Mouse (Mus musculus) myocyte (in vitro differentiated cells): ENCODE measurements around the gene Camk1g. TPM values are rescaled to one million over a fixed set of nuclear protein-coding genes. Genes with fewer than 3 reads are reported as not detected.
A peak's percentile ranks its signal among the peaks of the same experiment; 100 is the strongest.

Experiments
- H3K27me3 ChIP-seq: one replicate; pipeline ENCODE4 v1.6.1; 2011; ENCODE audit not compliant: control insufficient read depth, insufficient read depth, insufficient read length
- H3K36me3 ChIP-seq: one replicate; pipeline ENCODE4 v1.6.1; 2011; ENCODE audit not compliant: control insufficient read depth, insufficient read depth
- H3K4me2 ChIP-seq: one replicate; pipeline ENCODE4 v1.6.1; 2011; ENCODE audit warnings: low read depth, control low read depth
- H3K4me3 ChIP-seq: one replicate; pipeline ENCODE4 v1.5.1; 2011; ENCODE audit warnings: mild to moderate bottlenecking, control low read depth, moderate library complexity
- H3K79me2 ChIP-seq: one replicate; pipeline ENCODE4 v1.6.1; 2011; ENCODE audit not compliant: control insufficient read depth, insufficient read depth
- H3ac ChIP-seq: one replicate; pipeline ENCODE4 v1.6.1; 2011; ENCODE audit not compliant: control insufficient read depth, insufficient read length
- CEBPB ChIP-seq: IDR thresholded peaks from 2 replicates; pipeline ENCODE4 v1.6.1; 2011; ENCODE audit warnings: mild to moderate bottlenecking, moderate library complexity; ENCODE audit not compliant: poor library complexity, insufficient read depth, severe bottlenecking
- E2F4 ChIP-seq: IDR thresholded peaks from one replicate; pipeline ENCODE4 v1.6.1; 2011; ENCODE audit warnings: mild to moderate bottlenecking, control low read depth, moderate library complexity; ENCODE audit not compliant: insufficient read depth
- MAX ChIP-seq: IDR thresholded peaks from one replicate; pipeline ENCODE4 v1.6.1; 2011; ENCODE audit warnings: low read depth, mild to moderate bottlenecking, control low read depth
- MYOD1 ChIP-seq, 3 experiments: IDR thresholded peaks; one replicate each; pipeline ENCODE4 v1.6.1; 2011; ENCODE audit warnings: control low read depth in 2 of 3, low read depth in 2 of 3, mild to moderate bottlenecking in 2 of 3, moderate library complexity in 1 of 3; ENCODE audit not compliant: insufficient read length in 2 of 3, control insufficient read depth in 1 of 3
- MYOG ChIP-seq, 3 experiments: IDR thresholded peaks; one replicate each; pipeline ENCODE4 v1.6.1; 2011; ENCODE audit warnings: control low read depth in 2 of 3, low read depth in 2 of 3, mild to moderate bottlenecking in 2 of 3; ENCODE audit not compliant: insufficient read length in 2 of 3, control insufficient read depth in 1 of 3, insufficient read depth in 1 of 3
- POLR2A ChIP-seq: IDR thresholded peaks from one replicate; pipeline ENCODE4 v1.6.1; 2011; ENCODE audit warnings: low read depth, mild to moderate bottlenecking, control low read depth, moderate library complexity; ENCODE audit not compliant: insufficient read length
- POLR2AphosphoS2 ChIP-seq: IDR thresholded peaks from one replicate; pipeline ENCODE4 v1.6.1; 2011; ENCODE audit warnings: low read depth, control low read depth; ENCODE audit not compliant: insufficient read length
- REST ChIP-seq: IDR thresholded peaks from one replicate; pipeline ENCODE4 v1.6.1; 2011; ENCODE audit warnings: mild to moderate bottlenecking, control low read depth, moderate library complexity; ENCODE audit not compliant: insufficient read depth, insufficient read length
- SRF ChIP-seq: IDR thresholded peaks from one replicate; pipeline ENCODE4 v1.6.1; 2011; ENCODE audit warnings: low read depth; ENCODE audit not compliant: control insufficient read depth, insufficient read length
- TCF12 ChIP-seq: IDR thresholded peaks from one replicate; pipeline ENCODE4 v1.6.1; 2011; ENCODE audit warnings: mild to moderate bottlenecking, control low read depth; ENCODE audit not compliant: poor library complexity, insufficient read depth, severe bottlenecking
- TCF3 ChIP-seq: IDR thresholded peaks from one replicate; pipeline ENCODE4 v1.6.1; 2011; ENCODE audit warnings: low read depth, control low read depth; ENCODE audit not compliant: insufficient read length
- USF1 ChIP-seq: IDR thresholded peaks from one replicate; pipeline ENCODE4 v1.6.1; 2011; ENCODE audit warnings: low read depth, mild to moderate bottlenecking, control low read depth, moderate library complexity
- polyA plus RNA-seq: library from polyadenylated mRNA; unstranded; fragments of >200 nt; fragmentation: generic; extraction: Trizol; gene quantifications from one replicate; pipeline ENCODE4 v1.2.1, GENCODE M21; 2012; ENCODE audit warnings: missing spikeins

The Camk1g gene
- polyA plus RNA-seq, 1 experiment = 4.1 TPM

- no peak overlapping the region for H3K4me2 ChIP-seq
- H3K27me3 ChIP-seq = no peaks in the 10 kb centered on the region
- TF ChIP-seq POLR2AphosphoS2 (no peak), SRF (no peak), MYOG (IDR thresholded peaks at IDR 0.05; ENCODE audit: control insufficient read depth in 1 of 3, insufficient read depth in 1 of 3, insufficient read length in 2 of 3, low read depth in 2 of 3) (no peak), E2F4 (no peak), TCF3 (no peak), POLR2A (no peak), CEBPB (no peak)
- no peak overlapping the region for H3ac ChIP-seq
- no peak overlapping the region for H3K4me3 ChIP-seq
- no peaks in the 10 kb centered on the region for H3K79me2 ChIP-seq
- no peaks in the 10 kb centered on the region for H3K36me3 ChIP-seq
Measured at GRCm38 (mm10) chr1:193376478-193377134, 6.5 kb upstream of the Camk1g start.

GRCm38 (mm10) chr1:193373906-193374413 lies 3.9 kb upstream of the Camk1g start:
- no peaks in the 10 kb centered on the region for H3K27me3 ChIP-seq
- no peak overlapping the region for H3K4me2 ChIP-seq
- H3K36me3 ChIP-seq = no peaks in the 10 kb centered on the region
- H3ac ChIP-seq = no peak overlapping the region
- TF ChIP-seq POLR2A (no peak), REST (no peak), TCF3 (no peak), USF1 (no peak), E2F4 (no peak), MYOG (IDR thresholded peaks at IDR 0.05; ENCODE audit: control insufficient read depth in 1 of 3, insufficient read depth in 1 of 3, insufficient read length in 2 of 3, low read depth in 2 of 3) (no peak), MYOD1 (IDR thresholded peaks at IDR 0.05; ENCODE audit: control insufficient read depth in 1 of 3, insufficient read length in 2 of 3, low read depth in 2 of 3) (no peak), POLR2AphosphoS2 (no peak), SRF (no peak), TCF12 (no peak), CEBPB (no peak), MAX (no peak)
- no peak overlapping the region for H3K4me3 ChIP-seq
- H3K79me2 ChIP-seq = no peaks in the 10 kb centered on the region

- TF ChIP-seq E2F4 (no peak), CEBPB (no peak), POLR2AphosphoS2 (no peak), MYOD1 (IDR thresholded peaks at IDR 0.05; ENCODE audit: control insufficient read depth in 1 of 3, insufficient read length in 2 of 3, low read depth in 2 of 3) (no peak), TCF12 (no peak), SRF (no peak), MAX (no peak), POLR2A (no peak), REST (no peak), MYOG (IDR thresholded peaks at IDR 0.05; ENCODE audit: control insufficient read depth in 1 of 3, insufficient read depth in 1 of 3, insufficient read length in 2 of 3, low read depth in 2 of 3) (no peak), USF1 (no peak), TCF3 (no peak)
- H3K4me3 ChIP-seq = peak overlapping the region; percentile 22
Measured at GRCm38 (mm10) chr1:193369091-193369490, 1.0 kb downstream of the Camk1g start.

GRCm38 (mm10) chr1:193368055-193368454 lies 2.0 kb downstream of the Camk1g start:
- TF ChIP-seq MYOD1 (IDR thresholded peaks at IDR 0.05; ENCODE audit: control insufficient read depth in 1 of 3, insufficient read length in 2 of 3, low read depth in 2 of 3) (peak in 2 of 3 experiments; percentile 43 to 58), E2F4 (no peak), MYOG (IDR thresholded peaks at IDR 0.05; ENCODE audit: control insufficient read depth in 1 of 3, insufficient read depth in 1 of 3, insufficient read length in 2 of 3, low read depth in 2 of 3) (peak in 2 of 3 experiments; percentile 56 to 59)
- Histone ChIP-seq H3K4me2 (peak overlapping the region; percentile 63), H3ac (no peak overlapping the region), H3K27me3 (no peaks in the 10 kb centered on the region), H3K36me3 (no peaks in the 10 kb centered on the region), H3K4me3 (no peak overlapping the region), H3K79me2 (no peaks in the 10 kb centered on the region)

More at GRCm38 (mm10) chr1:193369091-193369490, 1.0 kb downstream of the Camk1g start:
- no peaks in the 10 kb centered on the region for H3K79me2 ChIP-seq
- H3K36me3 ChIP-seq = no peaks in the 10 kb centered on the region
- peak overlapping the region; percentile 63 for H3K4me2 ChIP-seq
- no peaks in the 10 kb centered on the region for H3K27me3 ChIP-seq
- H3ac ChIP-seq = no peak overlapping the region

- H3K36me3 ChIP-seq = no peaks in the 10 kb centered on the region
- H3K79me2 ChIP-seq = no peaks in the 10 kb centered on the region
Measured at GRCm38 (mm10) chr1:193363801-193364231, 6.3 kb downstream of the Camk1g start.

More at GRCm38 (mm10) chr1:193363801-193364231, 6.3 kb downstream of the Camk1g start:
- Histone ChIP-seq H3K4me3 (no peak overlapping the region), H3ac (no peak overlapping the region), H3K27me3 (no peaks in the 10 kb centered on the region), H3K4me2 (no peak overlapping the region)
- TF ChIP-seq MYOD1 (IDR thresholded peaks at IDR 0.05; ENCODE audit: control insufficient read depth in 1 of 3, insufficient read length in 2 of 3, low read depth in 2 of 3) = peak in 1 of 3 experiments; percentile 11
- TF ChIP-seq E2F4 = no peak
